Mouse (Mus musculus): ENCODE results near the gene Sprr2a1. TPM values are rescaled to one million over a fixed set of nuclear protein-coding genes. Genes with fewer than 3 reads are reported as not detected.
"Not testable (repeated sequence)": the region's sequence is repeated elsewhere in the genome, so short reads cannot be mapped to it uniquely, and the experiment has no call there.

Gene Sprr2a1
- 0.06 TPM in 1 of 2 replicates, not detected in the other for polyA plus RNA-seq (2012; rRNA removed)

GRCm38 (mm10) chr3:92215569-92215968 lies at the start of gene Sprr2a1, which contains the start of gene Sprr2a2:
Gene Sprr2a1, plus strand, starts transcription at chr3:92215799.
Gene Sprr2a2, plus strand, starts transcription at chr3:92215920.
- not testable (repeated sequence) for H3K4me1 ChIP-seq (ENCODE audit: control insufficient read depth, insufficient read depth, low read length)

GRCm38 (mm10) chr3:92169847-92170246 lies 45.8 kb upstream of the Sprr2a1 start:
- no peak for TF ChIP-seq POLR2A (IDR thresholded peaks at IDR 0.05; ENCODE audit: extremely low read depth, insufficient read depth, low read length)
- no peak for TF ChIP-seq CTCF (IDR thresholded peaks at IDR 0.05; ENCODE audit: extremely low read depth, insufficient read depth, low read length)
- H3K4me3 ChIP-seq (ENCODE audit: insufficient read depth, low read length) = no peak overlapping the region
- no peaks in the 10 kb centered on the region for H3K4me1 ChIP-seq (ENCODE audit: control insufficient read depth, insufficient read depth, low read length)
- H3K27ac ChIP-seq (ENCODE audit: insufficient read depth, low read length) = no peak overlapping the region

More at GRCm38 (mm10) chr3:92215569-92215968, at the start of gene Sprr2a1, which contains the start of gene Sprr2a2:
- not testable (repeated sequence) for H3K27ac ChIP-seq (ENCODE audit: insufficient read depth, low read length); H3K4me3 ChIP-seq (ENCODE audit: insufficient read depth, low read length)

- H3K4me1 ChIP-seq (ENCODE audit: control insufficient read depth, insufficient read depth, low read length) = no peaks in the 10 kb centered on the region
- TF ChIP-seq CTCF (IDR thresholded peaks at IDR 0.05; ENCODE audit: extremely low read depth, insufficient read depth, low read length) (no peak), POLR2A (IDR thresholded peaks at IDR 0.05; ENCODE audit: extremely low read depth, insufficient read depth, low read length) (no peak)
- no peak overlapping the region for H3K27ac ChIP-seq (ENCODE audit: insufficient read depth, low read length)
- no peak overlapping the region for H3K4me3 ChIP-seq (ENCODE audit: insufficient read depth, low read length)
These were observed 38.7 kb upstream of the Sprr2a1 start for GRCm38 (mm10) chr3:92176880-92177279.

GRCm38 (mm10) chr3:92195512-92196200 lies 19.9 kb upstream of the Sprr2a1 start:
- H3K4me3 ChIP-seq (ENCODE audit: insufficient read depth, low read length) = no peak overlapping the region
- no peak for TF ChIP-seq POLR2A (IDR thresholded peaks at IDR 0.05; ENCODE audit: extremely low read depth, insufficient read depth, low read length)
- no peak for TF ChIP-seq CTCF (IDR thresholded peaks at IDR 0.05; ENCODE audit: extremely low read depth, insufficient read depth, low read length)
- H3K4me1 ChIP-seq (ENCODE audit: control insufficient read depth, insufficient read depth, low read length) = no peaks in the 10 kb centered on the region
- no peak overlapping the region for H3K27ac ChIP-seq (ENCODE audit: insufficient read depth, low read length)

GRCm38 (mm10) chr3:92211133-92211925 lies 4.3 kb upstream of the Sprr2a1 start:
- not testable (repeated sequence) for H3K4me3 ChIP-seq (ENCODE audit: insufficient read depth, low read length); H3K27ac ChIP-seq (ENCODE audit: insufficient read depth, low read length); H3K4me1 ChIP-seq (ENCODE audit: control insufficient read depth, insufficient read depth, low read length)

- not testable (repeated sequence) for H3K4me1 ChIP-seq (ENCODE audit: control insufficient read depth, insufficient read depth, low read length); H3K27ac ChIP-seq (ENCODE audit: insufficient read depth, low read length); H3K4me3 ChIP-seq (ENCODE audit: insufficient read depth, low read length)
These were observed 3.5 kb upstream of the Sprr2a1 start for GRCm38 (mm10) chr3:92212059-92212458.

GRCm38 (mm10) chr3:92213651-92214050 lies 1.9 kb upstream of the Sprr2a1 start:
- not testable (repeated sequence) for H3K27ac ChIP-seq (ENCODE audit: insufficient read depth, low read length); H3K4me1 ChIP-seq (ENCODE audit: control insufficient read depth, insufficient read depth, low read length); H3K4me3 ChIP-seq (ENCODE audit: insufficient read depth, low read length)

- H3K4me3 ChIP-seq (ENCODE audit: insufficient read depth, low read length); H3K27ac ChIP-seq (ENCODE audit: insufficient read depth, low read length); H3K4me1 ChIP-seq (ENCODE audit: control insufficient read depth, insufficient read depth, low read length): not testable (repeated sequence)
These were observed 3.4 kb downstream of the Sprr2a1 start for GRCm38 (mm10) chr3:92219031-92219430.

GRCm38 (mm10) chr3:92223708-92224107 lies 8.1 kb downstream of the Sprr2a1 start:
- H3K4me1 ChIP-seq (ENCODE audit: control insufficient read depth, insufficient read depth, low read length); H3K4me3 ChIP-seq (ENCODE audit: insufficient read depth, low read length); H3K27ac ChIP-seq (ENCODE audit: insufficient read depth, low read length): not testable (repeated sequence)

- H3K4me1 ChIP-seq (ENCODE audit: control insufficient read depth, insufficient read depth, low read length); H3K27ac ChIP-seq (ENCODE audit: insufficient read depth, low read length); H3K4me3 ChIP-seq (ENCODE audit: insufficient read depth, low read length): not testable (repeated sequence)
These were observed 11.8 kb downstream of the Sprr2a1 start for GRCm38 (mm10) chr3:92227410-92227809.

GRCm38 (mm10) chr3:92236463-92237189 lies 21.0 kb downstream of the Sprr2a1 start:
- not testable (repeated sequence) for H3K4me1 ChIP-seq (ENCODE audit: control insufficient read depth, insufficient read depth, low read length); H3K4me3 ChIP-seq (ENCODE audit: insufficient read depth, low read length); H3K27ac ChIP-seq (ENCODE audit: insufficient read depth, low read length)

GRCm38 (mm10) chr3:92238736-92239135 lies 23.1 kb downstream of the Sprr2a1 start:
- not testable (repeated sequence) for H3K4me3 ChIP-seq (ENCODE audit: insufficient read depth, low read length); H3K4me1 ChIP-seq (ENCODE audit: control insufficient read depth, insufficient read depth, low read length); H3K27ac ChIP-seq (ENCODE audit: insufficient read depth, low read length)

GRCm38 (mm10) chr3:92239197-92239596 lies 23.6 kb downstream of the Sprr2a1 start:
- not testable (repeated sequence) for H3K4me3 ChIP-seq (ENCODE audit: insufficient read depth, low read length); H3K4me1 ChIP-seq (ENCODE audit: control insufficient read depth, insufficient read depth, low read length); H3K27ac ChIP-seq (ENCODE audit: insufficient read depth, low read length)

GRCm38 (mm10) chr3:92244833-92245232 lies 29.2 kb downstream of the Sprr2a1 start:
- H3K27ac ChIP-seq (ENCODE audit: insufficient read depth, low read length); H3K4me1 ChIP-seq (ENCODE audit: control insufficient read depth, insufficient read depth, low read length); H3K4me3 ChIP-seq (ENCODE audit: insufficient read depth, low read length): not testable (repeated sequence)

GRCm38 (mm10) chr3:92246245-92246644 lies 30.6 kb downstream of the Sprr2a1 start:
- H3K27ac ChIP-seq (ENCODE audit: insufficient read depth, low read length); H3K4me3 ChIP-seq (ENCODE audit: insufficient read depth, low read length); H3K4me1 ChIP-seq (ENCODE audit: control insufficient read depth, insufficient read depth, low read length): not testable (repeated sequence)
